Mouse (Mus musculus) midbrain, embryonic 10.5 days (tissue): Measurements from ENCODE around the gene Gtf2h2. TPM values are rescaled to one million over a fixed set of nuclear protein-coding genes. Genes with fewer than 3 reads are reported as not detected.
A peak's percentile ranks its signal among the peaks of the same experiment; 100 is the strongest.

Source experiments
- DNase-seq: peaks from one replicate; pipeline ENCODE4 v3.0.0-alpha.2; 2017; ENCODE audit warnings: low spot score
- H3K27ac ChIP-seq: fragments of 300-500 bp; sonication (generic); replicated peaks from 2 replicates; pipeline ENCODE4 v1.5.1; 2016; ENCODE audit warnings: mild to moderate bottlenecking
- H3K27me3 ChIP-seq: fragments of 300-500 bp; sonication (generic); 2 replicates; pipeline ENCODE4 v1.6.1; 2016; ENCODE audit warnings: low read depth, mild to moderate bottlenecking; ENCODE audit not compliant: poor library complexity, severe bottlenecking
- H3K36me3 ChIP-seq: fragments of 300-500 bp; sonication (generic); 2 replicates; pipeline ENCODE4 v1.6.1; 2016; ENCODE audit warnings: mild to moderate bottlenecking, moderate library complexity
- H3K4me1 ChIP-seq: fragments of 300-500 bp; sonication (generic); 2 replicates; pipeline ENCODE4 v1.6.1; 2016
- H3K4me3 ChIP-seq: fragments of 300-500 bp; sonication (generic); 2 replicates; pipeline ENCODE4 v1.5.1; 2016; ENCODE audit warnings: mild to moderate bottlenecking, moderate library complexity
- H3K9me3 ChIP-seq: fragments of 300-500 bp; sonication (generic); replicated peaks from 2 replicates; pipeline ENCODE4 v1.6.1; 2016; ENCODE audit warnings: mild to moderate bottlenecking
- WGBS: fragments of 180-500 bp; shearing (Covaris S2); methylation state at CpG from one replicate; pipeline ENCODE4 v1.1.7; 2016; 5-methylcytosine and 5-hydroxymethylcytosine counted together
- polyA plus RNA-seq: library from polyadenylated mRNA; unstranded; fragments of >200 nt; fragmentation: Nextera tagmentation; extraction: Ambion mirVana; gene quantifications from 2 replicates; pipeline ENCODE4 v1.2.1, GENCODE M21; 2016

Gtf2h2 gene
- 90.4 and 90.5 TPM in 2 replicates for polyA plus RNA-seq

DNA sequence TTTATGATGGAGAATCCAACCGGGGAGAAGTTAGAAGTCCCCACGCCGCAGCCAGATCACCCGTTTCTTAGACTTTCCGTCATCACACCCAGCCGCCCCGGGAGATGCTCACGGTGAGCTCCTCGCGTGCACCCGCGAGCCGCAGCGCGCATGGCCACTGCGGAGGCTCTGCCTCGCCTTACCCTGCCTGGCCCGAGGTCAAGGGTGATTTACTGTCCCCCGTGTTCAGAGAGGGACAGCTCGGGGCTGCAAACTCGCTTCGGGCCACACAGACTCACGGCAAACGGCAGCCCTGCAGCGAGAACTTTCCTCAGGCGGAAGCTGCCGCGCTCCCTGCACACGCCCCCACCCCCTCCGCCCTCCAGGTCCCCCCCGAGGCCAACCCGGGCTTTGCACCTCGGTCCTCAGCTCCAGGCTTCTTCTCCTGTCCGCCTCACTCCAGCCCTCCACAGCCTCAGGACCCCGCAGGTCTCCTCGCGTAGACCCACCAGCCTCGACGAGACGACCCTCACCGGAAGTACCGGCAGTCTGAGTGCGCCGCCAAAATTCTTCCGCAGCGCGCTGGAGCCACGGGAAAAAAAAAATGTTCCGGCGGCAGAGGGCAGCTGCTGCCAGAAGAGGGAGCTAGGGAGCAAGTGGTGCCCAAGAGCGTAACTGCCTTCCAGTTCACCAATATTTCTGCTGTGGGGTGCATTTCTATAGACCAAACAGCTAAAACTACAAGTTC, at the start of gene Gtf2h2:
Gtf2h2 (minus strand) TSS at position 519 of the 727 bp plus-strand sequence.
- Histone ChIP-seq H3K4me3 (peak within 1 kb of the TSS; percentile 94), H3K9me3 (no peaks in the 10 kb centered on the region), H3K27ac (peak within 1 kb of the TSS; percentile 94), H3K27me3 (no peaks in the 10 kb centered on the region), H3K4me1 (peaks cover 16% of the 10 kb centered on the region), H3K36me3 (peaks cover 27% of the 10 kb centered on the region)
- whole genome bisulfite sequencing, result under 1% methylated on average over 51 of the region's 51 CpGs
- peak; percentile 89 for DNase-seq

- H3K27ac ChIP-seq, result no peak overlapping the region
- H3K27me3 ChIP-seq, result no peaks in the 10 kb centered on the region
- H3K36me3 ChIP-seq, result no peaks in the 10 kb centered on the region
- WGBS, result 85% methylated on average over 3 of the region's 3 CpGs
- DNase-seq, result no peak
- no peak overlapping the region for H3K4me3 ChIP-seq
- no peaks in the 10 kb centered on the region for H3K4me1 ChIP-seq
- H3K9me3 ChIP-seq, result no peaks in the 10 kb centered on the region
These were observed 43.8 kb upstream of the Gtf2h2 start for GRCm38 (mm10) chr13:100536149-100536548.

DNA sequence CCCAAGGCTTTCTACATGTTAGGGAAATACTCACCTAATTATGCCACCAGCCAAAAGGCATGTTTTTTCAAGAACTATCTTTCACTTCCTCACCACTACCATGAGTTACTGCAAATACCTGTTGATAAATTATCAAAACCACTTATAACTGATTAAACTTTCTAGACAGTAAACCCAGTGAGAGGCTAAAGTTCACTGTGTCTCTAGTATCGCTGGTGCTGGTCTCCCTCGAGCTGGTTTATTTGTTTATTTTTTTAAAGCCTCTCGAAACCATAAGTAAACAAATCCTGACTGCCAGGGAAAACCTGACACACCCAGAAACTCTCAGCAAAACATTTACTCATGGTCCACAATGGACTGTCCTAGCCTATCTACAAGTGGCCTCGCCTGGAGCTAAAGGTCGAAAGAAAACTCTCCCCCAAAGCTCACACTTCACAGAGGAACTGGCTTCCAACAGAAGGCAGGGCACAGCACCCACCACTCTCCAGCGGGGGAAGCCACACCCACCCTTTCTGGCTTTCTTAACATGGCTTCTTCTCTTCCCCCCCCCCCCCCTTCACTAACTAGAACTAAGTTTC, 40.5 kb upstream of the Gtf2h2 start:
- no peak overlapping the region for H3K27ac ChIP-seq
- WGBS, result 57% methylated on average over 6 of the region's 6 CpGs
- DNase-seq, result no peak
- no peaks in the 10 kb centered on the region for H3K4me1 ChIP-seq
- H3K4me3 ChIP-seq, result no peak overlapping the region
- no peaks in the 10 kb centered on the region for H3K36me3 ChIP-seq
- no peaks in the 10 kb centered on the region for H3K9me3 ChIP-seq
- no peaks in the 10 kb centered on the region for H3K27me3 ChIP-seq

DNA sequence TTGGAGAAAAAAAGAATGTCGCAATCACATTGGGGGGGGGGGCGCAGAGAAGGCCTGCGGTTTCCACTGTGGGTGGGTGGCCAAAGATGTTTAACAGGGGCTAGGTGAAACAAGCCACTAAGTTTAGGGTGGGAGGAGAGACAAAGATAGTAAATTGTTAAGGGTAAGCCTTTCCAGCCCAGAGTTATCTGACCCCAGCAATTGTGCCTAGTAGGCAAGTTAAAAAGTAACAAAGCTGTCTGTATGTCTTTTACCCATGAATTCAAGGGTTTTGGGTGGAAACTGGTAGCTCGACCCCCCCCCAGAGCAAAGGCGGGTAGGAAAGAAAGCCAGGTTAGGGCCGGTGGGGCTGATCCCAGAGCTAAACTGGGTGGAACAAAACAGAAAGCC, 34.3 kb upstream of the Gtf2h2 start:
- no peak overlapping the region for H3K27ac ChIP-seq
- no peaks in the 10 kb centered on the region for H3K4me1 ChIP-seq
- no peaks in the 10 kb centered on the region for H3K9me3 ChIP-seq
- H3K4me3 ChIP-seq, result no peak overlapping the region
- DNase-seq, result no peak
- H3K36me3 ChIP-seq, result no peaks in the 10 kb centered on the region
- 82% methylated on average over 6 of the region's 6 CpGs for whole genome bisulfite sequencing
- no peaks in the 10 kb centered on the region for H3K27me3 ChIP-seq

GRCm38 (mm10) chr13:100525935-100526648, 33.7 kb upstream of the Gtf2h2 start:
- H3K27me3 ChIP-seq, result no peaks in the 10 kb centered on the region
- no peaks in the 10 kb centered on the region for H3K36me3 ChIP-seq
- no peak overlapping the region for H3K4me3 ChIP-seq
- WGBS, result 80% methylated on average over 6 of the region's 6 CpGs
- no peak overlapping the region for H3K27ac ChIP-seq
- H3K4me1 ChIP-seq, result no peaks in the 10 kb centered on the region
- no peaks in the 10 kb centered on the region for H3K9me3 ChIP-seq
- DNase-seq, result no peak

DNA sequence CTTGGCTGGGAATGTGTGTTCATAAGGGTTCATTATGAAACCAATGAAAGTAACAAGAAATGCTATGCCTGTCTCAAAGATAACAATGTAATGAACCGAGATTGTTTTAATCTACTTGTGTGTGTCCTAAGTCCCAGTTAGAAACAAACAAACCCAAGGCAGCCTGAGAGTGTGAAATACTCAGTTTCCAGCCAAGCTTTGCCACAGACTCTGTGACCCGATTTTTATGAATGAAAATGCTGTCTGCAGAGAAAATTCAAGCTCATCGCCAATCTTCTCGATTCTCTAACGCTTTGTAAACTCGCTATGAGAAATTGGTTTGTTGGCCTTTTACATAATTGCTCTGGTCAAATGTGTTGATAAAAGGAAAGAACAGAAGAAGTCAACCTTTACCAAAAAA, 32.5 kb upstream of the Gtf2h2 start:
- no peak overlapping the region for H3K27ac ChIP-seq
- no peaks in the 10 kb centered on the region for H3K9me3 ChIP-seq
- no peak overlapping the region for H3K4me3 ChIP-seq
- no peaks in the 10 kb centered on the region for H3K36me3 ChIP-seq
- no peak for DNase-seq
- no peaks in the 10 kb centered on the region for H3K4me1 ChIP-seq
- H3K27me3 ChIP-seq, result no peaks in the 10 kb centered on the region
- WGBS, result 90% methylated on average over 6 of the region's 6 CpGs

DNA sequence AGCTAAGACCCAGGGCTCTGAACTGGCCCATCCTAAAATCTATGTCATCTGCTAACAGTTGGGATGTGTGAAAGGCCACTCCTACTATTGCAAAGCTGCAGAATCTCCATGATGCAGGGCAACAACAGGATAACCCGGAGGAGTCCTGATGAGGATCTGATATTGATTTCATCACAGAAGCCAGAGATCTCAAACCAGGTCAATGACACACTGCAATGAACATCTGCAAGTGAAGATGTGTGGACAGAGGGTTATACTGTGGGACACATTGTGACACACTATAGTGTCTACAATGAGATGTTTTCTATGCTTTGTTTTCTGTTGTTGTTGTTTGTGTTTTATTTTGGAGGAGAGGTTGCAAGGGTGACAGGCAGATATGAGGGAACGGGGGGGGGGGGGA, 31.3 kb upstream of the Gtf2h2 start:
- Histone ChIP-seq H3K4me3 (no peak overlapping the region), H3K9me3 (no peaks in the 10 kb centered on the region), H3K27ac (no peak overlapping the region), H3K4me1 (no peaks in the 10 kb centered on the region), H3K36me3 (no peaks in the 10 kb centered on the region), H3K27me3 (no peaks in the 10 kb centered on the region)
- DNase-seq, result no peak
- 87% methylated on average over 2 of the region's 2 CpGs for WGBS

- Histone ChIP-seq H3K27ac (no peak overlapping the region), H3K4me1 (peaks cover under 1% of the 10 kb centered on the region), H3K27me3 (no peaks in the 10 kb centered on the region), H3K4me3 (no peak overlapping the region), H3K36me3 (no peaks in the 10 kb centered on the region), H3K9me3 (no peaks in the 10 kb centered on the region)
- no peak for DNase-seq
- WGBS, result 87% methylated on average over 9 of the region's 9 CpGs
These were observed 29.6 kb upstream of the Gtf2h2 start for GRCm38 (mm10) chr13:100521724-100522591.

DNA sequence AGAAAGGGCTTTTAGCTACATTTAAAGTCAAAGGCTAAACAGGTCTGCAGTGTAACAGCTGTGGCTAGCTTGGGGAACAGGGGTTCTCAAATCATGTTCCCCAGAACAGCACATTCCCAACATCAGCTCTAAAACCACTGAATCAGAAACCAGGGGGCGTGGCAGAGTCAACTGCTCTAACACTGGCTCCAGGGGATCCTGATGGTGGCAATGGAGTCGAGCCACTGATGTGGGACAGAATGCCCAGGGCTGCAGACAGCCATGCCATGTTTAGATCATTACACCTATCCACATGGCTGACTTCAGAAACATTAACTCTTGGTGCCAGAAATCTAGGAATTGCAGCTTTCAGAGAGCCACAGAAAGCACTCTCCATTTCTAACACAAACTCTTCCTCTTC, 26.8 kb upstream of the Gtf2h2 start:
- 63% methylated on average over 2 of the region's 2 CpGs for WGBS
- Histone ChIP-seq H3K4me3 (no peak overlapping the region), H3K9me3 (no peaks in the 10 kb centered on the region), H3K36me3 (no peaks in the 10 kb centered on the region), H3K4me1 (peaks cover 11% of the 10 kb centered on the region), H3K27me3 (no peaks in the 10 kb centered on the region), H3K27ac (no peak overlapping the region)
- DNase-seq, result no peak

- H3K9me3 ChIP-seq, result no peaks in the 10 kb centered on the region
- H3K4me3 ChIP-seq, result no peak overlapping the region
- WGBS, result 90% methylated on average over 6 of the region's 6 CpGs
- no peaks in the 10 kb centered on the region for H3K27me3 ChIP-seq
- no peak for DNase-seq
- no peak overlapping the region for H3K27ac ChIP-seq
- peaks cover 11% of the 10 kb centered on the region for H3K4me1 ChIP-seq
- no peaks in the 10 kb centered on the region for H3K36me3 ChIP-seq
These were observed 25.8 kb upstream of the Gtf2h2 start for GRCm38 (mm10) chr13:100518191-100518590.

- H3K27me3 ChIP-seq, result no peaks in the 10 kb centered on the region
- 91% methylated on average over 6 of the region's 6 CpGs for WGBS
- DNase-seq, result no peak
- no peaks in the 10 kb centered on the region for H3K36me3 ChIP-seq
- no peak overlapping the region for H3K27ac ChIP-seq
- no peak overlapping the region for H3K4me3 ChIP-seq
- peaks cover 11% of the 10 kb centered on the region for H3K4me1 ChIP-seq
- no peaks in the 10 kb centered on the region for H3K9me3 ChIP-seq
These were observed 25.3 kb upstream of the Gtf2h2 start for GRCm38 (mm10) chr13:100517652-100518153.
